Mouse (Mus musculus): ENCODE results near the gene Pou5f2.

DNA sequence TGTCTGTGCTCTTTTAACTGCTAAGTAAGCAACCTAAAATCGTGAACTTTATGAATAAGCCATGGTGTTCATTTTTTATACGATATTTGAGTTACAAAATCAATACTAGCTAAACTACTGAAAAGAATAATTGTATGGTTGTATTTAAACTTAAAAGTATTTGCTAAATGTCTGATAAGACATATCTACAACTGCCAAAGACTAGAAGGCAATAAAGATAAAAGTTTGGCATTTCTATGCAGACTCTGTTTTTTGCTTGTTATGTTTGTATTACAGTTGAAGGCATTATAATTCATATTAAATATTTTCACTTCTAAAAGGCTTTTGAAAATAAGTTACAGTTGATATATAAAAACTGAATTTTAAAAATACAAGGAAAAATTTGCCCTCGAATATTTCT, 48.5 kb upstream of the Pou5f2 start:
- no peak for TF ChIP-seq CTCF (IDR thresholded peaks at IDR 0.05; ENCODE audit: borderline replicate concordance, insufficient read depth, low read length)
- no peak for TF ChIP-seq POLR2A (IDR thresholded peaks at IDR 0.05; ENCODE audit: low read depth, low read length)
